Mouse (Mus musculus): ENCODE data around the gene Ggta1. TPM values are rescaled to one million over a fixed set of nuclear protein-coding genes. Genes with fewer than 3 reads are reported as not detected.

Gene Ggta1
- polyA plus RNA-seq, 1 experiment from 2014 or later: 4.8 TPM

- no peaks in the 10 kb centered on the region for H3K36me3 ChIP-seq
- 83% methylated on average over 7 of the region's 7 CpGs for WGBS
- H3K4me2 ChIP-seq (replicated peaks): no peak overlapping the region
- no peaks in the 10 kb centered on the region for H3K4me1 ChIP-seq
- ATAC-seq (replicated peaks): no peak
- no peak overlapping the region for H3K4me3 ChIP-seq
- H3K27ac ChIP-seq (replicated peaks): no peak overlapping the region
- H3K9me3 ChIP-seq: no peaks in the 10 kb centered on the region
- H3K9ac ChIP-seq (replicated peaks): no peak overlapping the region
- H3K27me3 ChIP-seq: no peaks in the 10 kb centered on the region
Measured at GRCm38 (mm10) chr2:35407878-35408277, 55.2 kb downstream of the Ggta1 start.

DNA sequence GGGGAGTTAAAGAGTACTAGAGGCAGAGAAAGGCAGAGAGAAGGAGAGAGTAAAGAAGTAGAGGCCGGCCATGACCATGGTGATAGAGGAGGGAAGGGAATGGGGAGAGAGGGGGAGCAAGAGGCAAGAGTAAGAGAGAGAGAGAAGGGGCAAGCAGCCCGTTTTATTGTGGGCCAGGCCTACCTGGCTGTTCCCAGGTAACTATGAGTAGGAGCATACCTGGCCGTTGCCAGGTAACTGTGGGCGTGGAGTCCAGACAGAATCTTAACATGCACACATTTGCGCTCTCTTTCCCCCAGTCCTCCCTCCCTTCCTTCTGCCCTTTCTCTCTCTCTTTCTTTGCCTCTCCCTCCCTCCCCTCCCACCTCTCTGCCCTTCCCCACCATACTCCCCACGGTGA is 55.8 kb downstream of the Ggta1 start:
- Histone ChIP-seq H3K4me1 (no peaks in the 10 kb centered on the region), H3K27ac (replicated peaks) (no peak overlapping the region), H3K9me3 (no peaks in the 10 kb centered on the region), H3K9ac (replicated peaks) (no peak overlapping the region), H3K4me3 (no peak overlapping the region), H3K4me2 (replicated peaks) (no peak overlapping the region), H3K27me3 (no peaks in the 10 kb centered on the region), H3K36me3 (no peaks in the 10 kb centered on the region)
- 83% methylated on average over 6 of the region's 6 CpGs for WGBS
- no peak for ATAC-seq (replicated peaks)

DNA sequence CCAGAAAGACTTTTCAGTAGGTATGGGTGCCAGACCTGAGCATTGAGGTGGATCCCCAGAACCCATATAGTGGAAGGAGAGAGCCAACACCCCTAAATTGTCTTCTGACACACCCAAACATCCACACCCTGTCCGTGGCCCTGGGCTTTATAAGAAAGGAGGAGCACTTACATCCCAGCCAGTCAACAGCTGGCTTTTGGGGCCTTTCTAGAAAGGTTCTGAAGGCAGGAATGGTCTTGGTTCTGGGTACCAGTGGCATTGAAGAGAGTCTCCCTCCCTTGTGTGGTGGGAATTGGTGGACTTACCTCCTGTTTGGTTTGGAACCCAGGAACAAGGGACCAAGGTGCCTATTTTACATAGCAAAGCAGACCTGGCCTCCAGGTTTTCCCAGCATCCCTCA is 56.4 kb downstream of the Ggta1 start:
- no peaks in the 10 kb centered on the region for H3K9me3 ChIP-seq
- H3K27me3 ChIP-seq: no peaks in the 10 kb centered on the region
- no peak for ATAC-seq (replicated peaks)
- no peak overlapping the region for H3K9ac ChIP-seq (replicated peaks)
- no peak overlapping the region for H3K27ac ChIP-seq (replicated peaks)
- H3K4me1 ChIP-seq: no peaks in the 10 kb centered on the region
- H3K4me3 ChIP-seq: no peak overlapping the region
- WGBS: 76% methylated on average over 1 of the region's 1 CpGs
- H3K4me2 ChIP-seq (replicated peaks): no peak overlapping the region
- no peaks in the 10 kb centered on the region for H3K36me3 ChIP-seq

GRCm38 (mm10) chr2:35402391-35402790 is 60.6 kb downstream of the Ggta1 start:
- H3K27me3 ChIP-seq: no peaks in the 10 kb centered on the region
- no peak overlapping the region for H3K4me3 ChIP-seq
- ATAC-seq (replicated peaks): no peak
- H3K36me3 ChIP-seq: no peaks in the 10 kb centered on the region
- WGBS: 91% methylated on average over 16 of the region's 16 CpGs
- no peaks in the 10 kb centered on the region for H3K9me3 ChIP-seq
- no peak overlapping the region for H3K4me2 ChIP-seq (replicated peaks)
- no peak overlapping the region for H3K9ac ChIP-seq (replicated peaks)
- no peak overlapping the region for H3K27ac ChIP-seq (replicated peaks)
- H3K4me1 ChIP-seq: no peaks in the 10 kb centered on the region

DNA sequence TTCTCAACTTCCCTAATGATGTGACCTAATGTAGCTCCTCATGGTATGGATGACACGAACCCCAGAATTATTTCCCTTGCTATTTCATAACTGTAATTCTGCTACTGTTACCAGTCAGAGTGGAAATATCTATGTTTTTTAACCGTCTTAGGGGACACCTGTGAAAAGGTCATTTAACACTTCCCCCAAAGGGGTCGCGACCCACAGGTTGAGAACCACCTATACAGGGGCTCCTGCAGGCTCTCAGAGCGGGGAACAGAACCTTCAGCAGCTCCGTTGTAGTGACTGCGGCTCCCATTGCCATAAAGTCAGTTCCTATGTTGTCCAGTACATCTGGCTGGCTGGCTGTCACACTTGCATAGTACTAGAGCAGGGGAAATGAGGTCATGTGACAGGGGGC is 62.3 kb downstream of the Ggta1 start:
- H3K4me1 ChIP-seq: peaks cover 5% of the 10 kb centered on the region; the same call in 1 of the 2 replicates
- no peak for ATAC-seq (replicated peaks)
- H3K27me3 ChIP-seq: no peaks in the 10 kb centered on the region
- H3K27ac ChIP-seq (replicated peaks): no peak overlapping the region
- no peak overlapping the region for H3K4me3 ChIP-seq
- no peaks in the 10 kb centered on the region for H3K36me3 ChIP-seq
- WGBS: 91% methylated on average over 7 of the region's 7 CpGs
- no peak overlapping the region for H3K9ac ChIP-seq (replicated peaks)
- no peaks in the 10 kb centered on the region for H3K9me3 ChIP-seq
- H3K4me2 ChIP-seq (replicated peaks): no peak overlapping the region

DNA sequence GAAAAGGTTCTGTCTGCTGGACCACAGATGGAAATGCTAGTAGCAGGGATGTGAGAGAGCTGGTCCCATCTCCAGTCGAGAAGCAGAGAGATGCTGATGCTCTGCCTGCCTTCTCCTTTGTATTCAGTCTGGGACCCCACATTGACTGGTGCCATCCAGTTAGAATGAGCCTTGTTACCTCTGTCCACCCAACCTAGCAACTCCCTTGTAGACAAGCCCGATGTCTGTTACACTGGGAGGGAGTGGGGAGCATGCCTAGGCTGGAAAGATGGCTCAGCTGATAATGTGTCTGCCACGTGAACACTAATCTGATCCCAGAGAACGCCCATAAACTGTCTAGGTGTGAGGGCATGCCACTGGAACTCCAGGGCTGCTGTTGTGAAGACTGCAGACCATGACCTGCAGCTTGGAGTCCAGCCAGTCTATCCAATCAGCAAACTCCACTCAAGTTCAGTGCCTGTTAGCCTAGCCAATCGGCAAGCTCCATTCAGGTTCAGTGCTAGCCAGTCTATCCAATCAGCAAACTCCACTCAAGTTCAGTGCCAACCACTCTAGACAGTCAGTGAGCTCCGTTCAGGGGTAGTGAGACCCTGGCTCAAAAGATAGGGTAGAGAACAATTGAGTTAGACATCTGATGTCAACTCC is 64.7 kb downstream of the Ggta1 start:
- H3K4me1 ChIP-seq: peaks cover 5% of the 10 kb centered on the region; the same call in 1 of the 2 replicates
- no peak for ATAC-seq (replicated peaks)
- no peak overlapping the region for H3K4me3 ChIP-seq
- no peak overlapping the region for H3K27ac ChIP-seq (replicated peaks)
- no peak overlapping the region for H3K4me2 ChIP-seq (replicated peaks)
- H3K9me3 ChIP-seq: no peaks in the 10 kb centered on the region
- H3K27me3 ChIP-seq: no peaks in the 10 kb centered on the region
- 86% methylated on average over 6 of the region's 6 CpGs for WGBS
- no peaks in the 10 kb centered on the region for H3K36me3 ChIP-seq
- H3K9ac ChIP-seq (replicated peaks): no peak overlapping the region

GRCm38 (mm10) chr2:35397590-35398173 is 65.3 kb downstream of the Ggta1 start:
- no peak overlapping the region for H3K4me2 ChIP-seq (replicated peaks)
- H3K9ac ChIP-seq (replicated peaks): no peak overlapping the region
- no peak for ATAC-seq (replicated peaks)
- no peaks in the 10 kb centered on the region for H3K9me3 ChIP-seq
- H3K36me3 ChIP-seq: no peaks in the 10 kb centered on the region
- H3K4me1 ChIP-seq: peaks cover 5% of the 10 kb centered on the region; the same call in 1 of the 2 replicates
- H3K4me3 ChIP-seq: no peak overlapping the region
- WGBS: 57% methylated on average over 11 of the region's 11 CpGs
- H3K27me3 ChIP-seq: no peaks in the 10 kb centered on the region
- H3K27ac ChIP-seq (replicated peaks): no peak overlapping the region

DNA sequence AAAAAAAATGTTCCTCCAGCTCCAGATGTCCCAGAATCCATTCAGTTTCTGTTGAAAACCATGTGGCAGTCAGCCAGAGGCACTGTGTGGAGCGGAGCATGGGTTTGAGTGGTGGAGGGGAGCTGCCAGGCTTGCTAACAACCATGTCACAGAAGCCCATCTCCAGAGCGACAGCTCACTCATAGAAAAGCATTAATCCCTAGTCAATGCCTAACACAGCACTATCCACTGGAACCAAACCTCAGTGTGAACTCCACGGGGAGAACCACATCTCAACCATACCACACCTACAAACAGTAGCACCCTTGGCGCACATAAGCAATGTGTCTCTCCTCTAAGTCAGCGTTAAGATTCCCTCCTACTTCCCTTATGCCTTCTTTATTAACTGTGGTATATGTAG is 65.9 kb downstream of the Ggta1 start, which contains the start of gene 4930402F06Rik:
Gene 4930402F06Rik (minus strand): TSS at position 80 of the 400 bp plus-strand sequence.
- H3K27ac ChIP-seq (replicated peaks): no peak within 1 kb of the TSS
- no peak within 1 kb of the TSS for H3K4me3 ChIP-seq
- H3K27me3 ChIP-seq: no peaks in the 10 kb centered on the region
- 61% methylated on average over 5 of the region's 5 CpGs for WGBS
- H3K9ac ChIP-seq (replicated peaks): no peak within 1 kb of the TSS
- H3K36me3 ChIP-seq: no peaks in the 10 kb centered on the region
- ATAC-seq (replicated peaks): 0 out of 2 replicates have a peak, but pooled peaks have one; percentile 8
- H3K4me2 ChIP-seq (replicated peaks): no peak within 1 kb of the TSS
- H3K9me3 ChIP-seq: no peaks in the 10 kb centered on the region
- peaks cover 5% of the 10 kb centered on the region; the same call in 1 of the 2 replicates for H3K4me1 ChIP-seq

DNA sequence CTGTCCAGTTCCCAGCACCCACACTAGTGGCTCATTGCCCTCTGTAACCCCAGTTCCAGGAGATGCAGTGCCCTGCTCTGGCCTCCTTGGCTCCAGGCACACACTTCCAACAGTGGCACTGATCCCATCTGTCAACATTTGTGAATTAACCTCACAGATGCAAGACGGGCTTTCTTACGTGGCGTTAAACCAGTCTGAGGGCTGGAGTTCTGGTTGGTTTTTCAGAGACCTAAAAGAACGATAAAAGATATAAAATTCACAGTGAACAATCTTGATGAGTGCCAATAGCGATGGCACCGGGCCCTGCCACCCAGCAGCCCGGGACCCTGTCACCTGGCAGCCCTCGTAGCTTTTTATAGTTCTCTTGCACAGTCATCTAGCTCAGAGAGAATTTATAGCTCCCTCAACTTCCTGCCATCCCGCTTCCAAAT is 77.6 kb downstream of the Ggta1 start:
- no peak for ATAC-seq (replicated peaks)
- Histone ChIP-seq H3K9me3 (no peaks in the 10 kb centered on the region), H3K9ac (replicated peaks) (no peak overlapping the region), H3K36me3 (no peaks in the 10 kb centered on the region), H3K27me3 (no peaks in the 10 kb centered on the region), H3K27ac (replicated peaks) (no peak overlapping the region), H3K4me1 (no peaks in the 10 kb centered on the region), H3K4me3 (no peak overlapping the region), H3K4me2 (replicated peaks) (no peak overlapping the region)
- WGBS: 80% methylated on average over 9 of the region's 9 CpGs

DNA sequence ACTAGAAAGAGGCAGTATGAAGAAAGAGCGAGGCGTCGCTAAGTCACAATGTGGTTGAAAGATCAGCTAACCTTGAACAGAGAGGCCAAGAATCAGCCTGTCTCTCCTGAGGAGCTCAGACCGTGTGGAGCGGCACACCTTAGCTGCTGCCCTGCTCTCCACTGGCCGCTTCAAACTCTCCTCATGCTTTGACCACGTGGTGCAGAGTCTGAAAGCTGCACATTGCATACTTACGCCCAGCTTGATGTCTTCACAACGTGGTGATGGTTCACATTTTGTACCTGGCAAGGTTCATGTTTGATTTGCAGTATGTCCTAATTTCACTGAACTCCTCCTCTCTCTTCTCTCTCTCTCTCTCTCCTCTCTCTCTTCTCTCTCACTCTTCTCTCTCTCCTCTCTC is 83.7 kb downstream of the Ggta1 start:
- H3K27me3 ChIP-seq: no peaks in the 10 kb centered on the region
- no peak overlapping the region for H3K4me3 ChIP-seq
- H3K9ac ChIP-seq (replicated peaks): no peak overlapping the region
- no peaks in the 10 kb centered on the region for H3K36me3 ChIP-seq
- ATAC-seq (replicated peaks): no peak
- H3K4me2 ChIP-seq (replicated peaks): no peak overlapping the region
- WGBS: 77% methylated on average over 9 of the region's 9 CpGs
- H3K4me1 ChIP-seq: no peaks in the 10 kb centered on the region
- no peak overlapping the region for H3K27ac ChIP-seq (replicated peaks)
- H3K9me3 ChIP-seq: no peaks in the 10 kb centered on the region

DNA sequence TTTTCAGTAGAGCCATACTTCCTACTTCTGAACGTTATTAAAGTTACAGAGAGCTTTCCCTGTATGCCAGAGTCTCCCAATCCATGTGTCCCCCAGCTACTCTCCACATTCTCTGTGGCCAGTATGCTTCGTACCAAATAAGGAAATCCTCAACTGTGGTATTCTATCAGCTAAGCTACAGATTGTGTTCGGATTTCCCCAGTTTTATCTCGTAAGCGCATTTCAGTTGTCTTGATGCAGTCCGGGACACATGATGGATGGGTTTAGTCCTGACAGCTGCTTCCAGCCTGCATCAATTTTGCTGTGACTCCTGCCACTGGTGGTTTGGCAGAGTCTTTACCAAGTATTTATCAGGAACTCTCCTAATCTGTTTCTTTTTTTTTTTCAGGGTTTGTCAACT is 85.4 kb downstream of the Ggta1 start:
- H3K36me3 ChIP-seq: no peaks in the 10 kb centered on the region
- ATAC-seq (replicated peaks): no peak
- no peaks in the 10 kb centered on the region for H3K27me3 ChIP-seq
- no peak overlapping the region for H3K27ac ChIP-seq (replicated peaks)
- no peaks in the 10 kb centered on the region for H3K4me1 ChIP-seq
- H3K4me2 ChIP-seq (replicated peaks): no peak overlapping the region
- WGBS: 85% methylated on average over 6 of the region's 6 CpGs
- no peaks in the 10 kb centered on the region for H3K9me3 ChIP-seq
- no peak overlapping the region for H3K9ac ChIP-seq (replicated peaks)
- no peak overlapping the region for H3K4me3 ChIP-seq

DNA sequence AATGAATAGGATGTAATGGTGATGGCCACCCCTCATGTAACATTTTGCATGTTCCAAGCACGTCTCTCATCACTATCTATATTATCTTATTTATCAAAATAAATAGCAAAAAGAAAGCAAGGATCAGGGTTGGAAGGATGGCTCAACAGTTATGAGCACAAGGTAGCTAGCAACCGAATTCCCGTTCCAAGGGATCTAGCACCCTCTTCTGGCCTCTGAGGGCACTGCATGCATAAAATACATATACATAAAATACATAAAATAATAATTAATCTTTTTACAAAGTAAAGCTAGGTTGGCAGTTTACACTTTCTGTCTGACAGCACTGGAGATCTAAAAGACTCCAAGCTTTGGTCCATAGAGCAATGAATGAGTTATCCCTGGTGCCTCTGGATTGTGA is 90.0 kb downstream of the Ggta1 start:
- H3K9ac ChIP-seq (replicated peaks): no peak overlapping the region
- no peak overlapping the region for H3K4me2 ChIP-seq (replicated peaks)
- no peaks in the 10 kb centered on the region for H3K9me3 ChIP-seq
- WGBS: 12% methylated on average over 3 of the region's 3 CpGs
- no peaks in the 10 kb centered on the region for H3K36me3 ChIP-seq
- no peak overlapping the region for H3K27ac ChIP-seq (replicated peaks)
- H3K4me1 ChIP-seq: no peaks in the 10 kb centered on the region
- ATAC-seq (replicated peaks): no peak
- H3K27me3 ChIP-seq: no peaks in the 10 kb centered on the region
- H3K4me3 ChIP-seq: no peak overlapping the region

DNA sequence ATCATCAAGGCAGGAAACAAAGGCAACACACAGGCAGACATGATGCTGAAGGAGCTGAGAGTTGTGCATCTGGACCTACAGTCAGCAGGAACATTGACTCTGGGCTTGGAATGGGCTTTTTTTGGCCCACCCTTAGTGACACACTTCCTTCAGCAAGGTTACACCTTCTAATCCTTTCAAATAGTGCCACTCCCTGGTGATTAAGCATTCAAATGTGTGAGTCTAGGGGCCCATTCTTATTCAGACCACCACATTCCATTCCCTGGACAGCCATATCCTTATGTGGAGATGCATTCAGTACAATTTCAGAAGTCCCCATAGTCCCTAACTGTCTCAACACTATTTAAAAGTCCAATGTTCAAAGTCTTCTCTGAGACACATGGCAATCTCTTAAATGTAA is 92.3 kb downstream of the Ggta1 start:
- ATAC-seq (replicated peaks): no peak
- Histone ChIP-seq H3K27ac (replicated peaks) (no peak overlapping the region), H3K9ac (replicated peaks) (no peak overlapping the region), H3K9me3 (no peaks in the 10 kb centered on the region), H3K4me1 (no peaks in the 10 kb centered on the region), H3K27me3 (no peaks in the 10 kb centered on the region), H3K4me2 (replicated peaks) (no peak overlapping the region), H3K36me3 (no peaks in the 10 kb centered on the region), H3K4me3 (no peak overlapping the region)

Measured in forebrain, embryonic 15.5 days (tissue).